Mouse (Mus musculus) inflammation-experienced regulatory T-cells, adult 16 weeks (primary cell): ENCODE measurements around the gene Gm6685. TPM values are rescaled to one million over a fixed set of nuclear protein-coding genes. Genes with fewer than 3 reads are reported as not detected.

ENCODE experiments used
- polyA plus RNA-seq: library from polyadenylated mRNA; unstranded; fragments of 100-300 nt; shearing (Covaris generic); gene quantifications from one replicate; pipeline ENCODE4 v1.2.1, GENCODE M21; 2017

Gm6685 gene
- not detected for polyA plus RNA-seq

DNA sequence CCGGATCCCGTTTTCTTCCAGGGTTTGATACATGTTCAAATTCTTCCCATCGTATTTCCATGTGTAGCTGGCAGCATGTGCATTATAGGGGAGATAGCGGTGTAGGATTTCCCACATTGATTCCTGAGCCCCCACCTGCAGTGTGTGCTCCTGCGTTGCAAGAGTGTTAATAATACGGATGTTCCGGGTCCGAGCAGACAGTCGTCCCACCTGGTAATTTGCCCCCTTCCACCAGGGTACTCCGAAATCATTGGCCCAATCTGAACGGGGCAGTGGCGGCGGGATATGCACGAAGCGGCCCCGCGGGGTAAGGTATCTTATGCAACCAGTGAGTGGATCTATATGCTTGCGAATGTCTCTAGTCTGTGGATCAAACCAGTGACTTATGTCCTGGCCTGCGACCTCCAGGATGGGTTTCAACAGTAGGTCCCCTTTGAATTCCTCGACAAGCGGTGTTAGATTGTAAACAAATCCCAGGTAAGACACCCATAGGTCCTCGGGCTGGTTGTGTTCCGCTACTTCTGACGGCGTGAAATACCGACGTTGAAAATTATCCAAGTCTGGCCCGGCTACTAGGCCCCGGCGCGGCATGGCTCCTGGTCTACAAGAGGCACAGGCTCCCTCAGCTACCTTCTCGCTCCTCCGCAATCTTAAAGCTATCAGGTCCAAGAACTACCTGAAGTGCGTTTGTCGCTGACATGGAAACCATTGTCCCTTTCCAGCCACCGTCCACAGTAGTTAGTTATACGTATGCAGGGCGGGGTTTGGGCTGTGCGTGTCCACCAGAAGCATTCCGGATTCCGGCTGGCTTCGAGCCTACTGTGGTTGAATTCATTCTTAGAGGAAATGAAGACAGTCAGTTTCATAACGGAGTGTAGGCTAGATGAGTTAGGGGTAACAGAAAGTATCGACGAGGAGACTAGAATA, at the start of gene Gm6685:
Gene Gm6685 (minus strand): TSS at position 644 of the 927 bp plus-strand sequence.

Other genes with a start within 250 kb of the Gm6685 start
- gene Ccdc85a, start 244.5 kb upstream of the Gm6685 start, polyA plus RNA-seq = 0.12 TPM